Comparison of ENCODE assay signal across 8 mouse cellular contexts in the genomic region with DNA sequence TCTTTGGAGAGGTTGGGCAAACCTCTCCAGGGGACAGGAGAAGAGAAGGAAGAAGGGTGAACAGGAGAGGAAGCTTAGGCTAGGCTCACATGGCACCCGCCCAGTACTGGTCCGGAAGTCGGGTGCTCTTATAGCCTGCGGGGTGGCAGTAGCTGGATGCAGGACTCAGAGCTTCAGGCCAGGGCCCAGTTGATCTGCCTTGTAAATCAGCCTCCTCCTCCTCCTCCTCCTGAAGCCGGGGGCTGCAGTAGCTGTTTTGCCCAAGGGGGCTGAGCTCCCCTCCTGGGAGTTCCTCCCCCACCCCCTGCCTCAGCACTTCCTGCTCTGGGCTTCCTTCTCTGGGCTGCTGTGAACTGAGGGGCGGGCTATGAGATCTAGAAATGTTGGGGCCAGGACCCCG. TPM values are rescaled to one million over a fixed set of nuclear protein-coding genes. Genes with fewer than 3 reads are reported as not detected.
DNase-seq lines count a peak whose midpoint lies in the region; ATAC-seq and TF ChIP-seq lines count a peak whose summit lies in the region.

A gene (minus strand): TSS at position 102 of the 400 bp plus-strand sequence.

- no peaks in the 10 kb centered on the region for H3K4me1 ChIP-seq in hindbrain, embryonic 14.5 days (replicated peaks; ENCODE audit: control insufficient read depth, insufficient read depth, low read length)
- H3K4me1 ChIP-seq in hindbrain, embryonic 12.5 days: peaks cover 10% of the 10 kb centered on the region
- peaks cover 0 to 13% of the 10 kb centered on the region in 2 experiments; a peak in 2 of 4 replicates for H3K4me1 ChIP-seq in liver, embryonic 14.5 days (replicated peaks; ENCODE audit: control insufficient read depth in 2 of 2, insufficient read depth in 2 of 2, low read length in 1 of 2)
- H3K4me1 ChIP-seq in hindbrain, embryonic 13.5 days (replicated peaks): peaks cover 12% of the 10 kb centered on the region

- H3K36me3 ChIP-seq in hindbrain, embryonic 14.5 days (replicated peaks; ENCODE audit: control insufficient read depth, insufficient read depth): no peaks in the 10 kb centered on the region
- H3K36me3 ChIP-seq in hindbrain, embryonic 12.5 days: no peaks in the 10 kb centered on the region
- H3K36me3 ChIP-seq in liver, embryonic 14.5 days (replicated peaks; ENCODE audit: control insufficient read depth, insufficient read depth, low read depth): no peaks in the 10 kb centered on the region
- H3K36me3 ChIP-seq in splenic B cell, adult 2 months (ENCODE audit: control insufficient read depth, insufficient read depth, low read length, poor library complexity, severe bottlenecking): no peaks in the 10 kb centered on the region; the same call in 1 of the 2 replicates
- no peaks in the 10 kb centered on the region for H3K36me3 ChIP-seq in hindbrain, embryonic 13.5 days

- H3K9me3 ChIP-seq in hindbrain, embryonic 14.5 days (ENCODE audit: control insufficient read depth, low read length): no peaks in the 10 kb centered on the region
- H3K9me3 ChIP-seq in hindbrain, embryonic 12.5 days (replicated peaks): no peaks in the 10 kb centered on the region
- H3K9me3 ChIP-seq in liver, embryonic 14.5 days (ENCODE audit: control insufficient read depth, low read length): no peaks in the 10 kb centered on the region
- no peaks in the 10 kb centered on the region for H3K9me3 ChIP-seq in hindbrain, embryonic 13.5 days

- no peak within 1 kb of the TSS for H3K9ac ChIP-seq in hindbrain, embryonic 14.5 days
- no peak within 1 kb of the TSS for H3K9ac ChIP-seq in hindbrain, embryonic 12.5 days
- H3K9ac ChIP-seq in liver, embryonic 14.5 days (replicated peaks): no peak within 1 kb of the TSS
- no peak within 1 kb of the TSS for H3K9ac ChIP-seq in hindbrain, embryonic 13.5 days

- no peak within 1 kb of the TSS for H3K4me2 ChIP-seq in hindbrain, embryonic 14.5 days (replicated peaks)
- no peak within 1 kb of the TSS for H3K4me2 ChIP-seq in hindbrain, embryonic 12.5 days (replicated peaks)
- peak within 1 kb of the TSS; percentile 7 for H3K4me2 ChIP-seq in liver, embryonic 14.5 days (ENCODE audit: low read depth)
- H3K4me2 ChIP-seq in hindbrain, embryonic 13.5 days: no peak within 1 kb of the TSS

- TF ChIP-seq EP300 in liver, embryonic 14.5 days (IDR thresholded peaks at IDR 0.05; ENCODE audit: low read depth): no peak

- WGBS in hindbrain, embryonic 14.5 days: 22% methylated on average over 7 of the region's 7 CpGs
- 21% methylated on average over 7 of the region's 7 CpGs for WGBS in hindbrain, embryonic 12.5 days
- WGBS in liver, embryonic 14.5 days (ENCODE audit: insufficient replicate concordance): 9% methylated on average over 7 of the region's 7 CpGs
- WGBS in hindbrain, embryonic 13.5 days: 27% methylated on average over 7 of the region's 7 CpGs

- intact Hi-C loops in left cerebral cortex, adult 2 months (cut with DNase I): no loop called here

- no peak within 1 kb of the TSS for H3K4me3 ChIP-seq in hindbrain, embryonic 14.5 days (replicated peaks; ENCODE audit: low read length)
- H3K4me3 ChIP-seq in hindbrain, embryonic 12.5 days: no peak within 1 kb of the TSS
- peak within 1 kb of the TSS; percentile 22 to 38; a peak in 3 of 4 replicates for H3K4me3 ChIP-seq in liver, embryonic 14.5 days (ENCODE audit: insufficient read depth in 1 of 2, low read depth in 2 of 2, low read length in 2 of 2)
- H3K4me3 ChIP-seq in left cerebral cortex, adult 2 months: no peak within 1 kb of the TSS
- H3K4me3 ChIP-seq in hindbrain, embryonic 13.5 days: no peak within 1 kb of the TSS

- H3K27ac ChIP-seq in hindbrain, embryonic 14.5 days: no peak within 1 kb of the TSS
- no peak within 1 kb of the TSS for H3K27ac ChIP-seq in hindbrain, embryonic 12.5 days
- no peak within 1 kb of the TSS for H3K27ac ChIP-seq in liver, embryonic 14.5 days
- no peak within 1 kb of the TSS for H3K27ac ChIP-seq in left cerebral cortex, adult 2 months
- no peak within 1 kb of the TSS for H3K27ac ChIP-seq in hindbrain, embryonic 13.5 days

- H3K27me3 ChIP-seq in hindbrain, embryonic 14.5 days (ENCODE audit: control insufficient read depth, insufficient read depth, low read length): peaks cover 20% of the 10 kb centered on the region; the same call in 1 of the 2 replicates
- H3K27me3 ChIP-seq in hindbrain, embryonic 12.5 days: peaks cover 43% of the 10 kb centered on the region
- no peaks in the 10 kb centered on the region for H3K27me3 ChIP-seq in liver, embryonic 14.5 days (ENCODE audit: control insufficient read depth, insufficient read depth, low read length)
- no peaks in the 10 kb centered on the region for H3K27me3 ChIP-seq in splenic B cell, adult 2 months (ENCODE audit: control insufficient read depth, insufficient read depth, low read length, poor library complexity, severe bottlenecking)
- peaks cover 59% of the 10 kb centered on the region for H3K27me3 ChIP-seq in hindbrain, embryonic 13.5 days

- no peak for TF ChIP-seq CTCF in liver, embryonic 14.5 days (IDR thresholded peaks at IDR 0.05; ENCODE audit: low read depth)
- TF ChIP-seq CTCF in left cerebral cortex, adult 2 months (IDR thresholded peaks at IDR 0.05): no peak

- 0 out of 2 replicates have a peak, but pooled peaks have one; percentile 27 for ATAC-seq in hindbrain, embryonic 14.5 days (ENCODE audit: low FRiP score)
- ATAC-seq in hindbrain, embryonic 12.5 days (ENCODE audit: low FRiP score): no peak
- ATAC-seq in liver, embryonic 14.5 days (ENCODE audit: insufficient read depth): peak; percentile 27; the same call in 1 of the 2 replicates
- no peak for ATAC-seq in hindbrain, embryonic 13.5 days (ENCODE audit: low FRiP score)

- no peak for DNase-seq in hindbrain, embryonic 14.5 days (ENCODE audit: low spot score)
- peak; percentile 10 for DNase-seq in embryo, embryonic 10.5 days (ENCODE audit: low spot score)
- no peak for DNase-seq in liver, embryonic 14.5 days (ENCODE audit: low read depth in 3 of 3, low spot score in 3 of 3)
- peak; percentile 47 for DNase-seq in splenic B cell, adult 2 months (ENCODE audit: low read depth, low spot score)
- DNase-seq in left cerebral cortex, adult 2 months (ENCODE audit: extremely low spot score in 1 of 2, low spot score in 2 of 2): no peak
- DNase-seq in cerebellum, adult 18-20 months: no peak

RNA-seq across cellular contexts. Expression of the gene that starts here (rescaled TPM):
- polyA plus RNA-seq in hindbrain, embryonic 14.5 days (2014; fragmentation: Nextera tagmentation; extraction: Ambion mirVana): 0.54 and 0.69 TPM in 2 replicates
- polyA plus RNA-seq in hindbrain, embryonic 12.5 days (2016; fragmentation: Nextera tagmentation; extraction: Ambion mirVana): 0.44 and 0.59 TPM in 2 replicates
- 2.6 and 3.1 TPM in 2 replicates for polyA plus RNA-seq in liver, embryonic 14.5 days (2012; rRNA removed)
- 1.5 and 1.7 TPM in 2 replicates for polyA plus RNA-seq in liver, embryonic 14.5 days (2014; fragmentation: Nextera tagmentation; extraction: Ambion mirVana)
- 1 to 10 TPM; 2.3 to 3.2 TPM for total RNA-seq in left cerebral cortex, adult 2 months (2021)
- 0.48 and 0.64 TPM in 2 replicates for polyA plus RNA-seq in hindbrain, embryonic 13.5 days (2015; fragmentation: Nextera tagmentation; extraction: Ambion mirVana)

Comparison
In these comparisons a context has a peak if more than half of its experiments do, and no peak if none do; other contexts are left out.
1. Peak in ATAC-seq in hindbrain, embryonic 14.5 days; RNA of the gene not detected or under 1 TPM.
2. DNase-seq: peak in embryo, embryonic 10.5 days (single experiment) and splenic B cell, adult 2 months (single experiment); none in hindbrain, embryonic 14.5 days (single experiment), liver, embryonic 14.5 days (0 of 3), left cerebral cortex, adult 2 months (0 of 2) and cerebellum, adult 18-20 months (0 of 2).
3. H3K4me3 ChIP-seq: peak in liver, embryonic 14.5 days (2 of 2); none in hindbrain, embryonic 14.5 days (single experiment), hindbrain, embryonic 12.5 days (single experiment), left cerebral cortex, adult 2 months (single experiment) and hindbrain, embryonic 13.5 days (single experiment).